Mouse (Mus musculus) 416B (cell line): ENCODE results near the gene Vwa5b1.
A peak's percentile ranks its signal among the peaks of the same experiment; 100 is the strongest.

Experiments used
- DNase-seq: peaks from one replicate; pipeline ENCODE4 v3.0.0; 2011; ENCODE audit warnings: low read depth

Gene Vwa5b1

DNA sequence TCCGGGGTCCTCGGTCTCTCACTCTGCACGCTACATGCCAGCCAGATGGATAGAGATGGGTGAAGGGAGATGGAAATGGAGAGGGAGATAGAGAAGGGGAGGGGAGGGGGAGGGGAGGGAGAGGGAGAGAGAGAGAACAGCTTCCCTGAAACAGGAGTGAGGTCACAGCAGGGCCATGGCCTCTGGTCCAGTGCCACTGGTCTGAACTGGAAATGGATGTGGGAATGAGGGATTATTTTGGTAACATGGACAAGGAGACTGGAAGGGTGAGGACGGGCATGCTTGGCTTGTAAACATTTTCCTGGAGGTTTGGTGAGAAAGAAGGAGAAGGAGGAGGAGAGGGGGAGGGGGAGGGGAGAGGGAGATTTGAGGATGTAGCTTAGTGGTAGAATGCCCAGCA is 59.0 kb downstream of the Vwa5b1 start:
- no peak for DNase-seq

DNA sequence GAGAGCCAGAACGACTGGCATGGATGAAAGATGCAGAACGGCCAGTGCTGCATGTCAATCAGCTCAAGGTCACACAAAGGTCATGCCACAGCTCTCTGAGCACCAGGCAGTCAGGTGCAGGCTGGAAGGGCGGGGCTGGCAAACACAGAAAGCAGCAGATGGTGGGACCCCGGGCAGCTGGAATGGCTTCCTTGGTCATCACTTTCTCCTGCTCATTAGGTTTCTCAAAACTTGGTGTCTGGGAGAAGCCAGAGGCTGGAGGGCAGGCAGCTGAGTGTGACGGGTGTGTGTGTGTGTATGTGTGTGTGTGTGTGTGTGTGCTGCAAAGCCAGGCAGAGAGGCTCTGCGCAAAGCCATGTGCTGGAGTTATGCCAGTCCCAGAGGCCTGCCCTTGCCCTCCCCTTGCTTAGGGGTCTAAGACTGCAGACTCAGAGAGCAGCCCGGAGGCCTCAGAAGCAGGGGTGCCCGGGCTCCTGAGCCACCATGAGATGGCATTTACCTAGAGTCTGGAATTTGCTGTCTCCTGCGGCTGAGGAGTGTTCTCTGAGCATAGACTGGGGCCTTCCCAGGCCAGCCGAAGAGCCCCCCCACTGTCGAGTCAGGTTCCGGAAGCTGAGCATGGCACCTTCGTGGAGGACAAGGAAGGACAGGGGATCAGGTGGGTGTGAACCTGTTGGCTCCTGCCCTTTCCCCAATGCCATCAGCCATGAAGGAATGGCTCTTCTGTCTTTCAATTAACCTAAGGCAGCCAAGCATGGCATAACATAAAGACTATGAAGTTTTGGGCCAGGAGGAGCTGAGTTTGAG is 60.7 kb downstream of the Vwa5b1 start:
- no peak for DNase-seq

DNA sequence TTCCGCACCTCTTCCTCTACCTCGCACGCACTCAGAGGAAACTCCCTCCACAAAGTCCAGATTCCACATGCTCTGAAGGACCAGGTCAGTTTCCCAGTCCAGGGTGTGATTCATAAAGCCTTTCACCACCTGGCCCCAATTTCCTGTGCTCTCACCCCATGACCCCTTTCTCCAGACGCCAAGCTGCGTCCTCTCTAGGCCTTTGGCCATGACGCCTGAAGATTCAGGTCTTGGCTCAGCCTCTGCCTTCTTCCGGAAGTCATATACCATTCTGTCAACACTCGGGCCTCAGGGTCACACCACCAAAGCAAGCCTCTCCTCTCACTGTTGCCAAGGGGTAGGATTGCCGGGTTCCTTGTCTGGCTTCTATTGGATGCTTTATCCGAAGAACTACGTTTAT is 65.8 kb downstream of the Vwa5b1 start:
- peak; percentile 5 for DNase-seq

DNA sequence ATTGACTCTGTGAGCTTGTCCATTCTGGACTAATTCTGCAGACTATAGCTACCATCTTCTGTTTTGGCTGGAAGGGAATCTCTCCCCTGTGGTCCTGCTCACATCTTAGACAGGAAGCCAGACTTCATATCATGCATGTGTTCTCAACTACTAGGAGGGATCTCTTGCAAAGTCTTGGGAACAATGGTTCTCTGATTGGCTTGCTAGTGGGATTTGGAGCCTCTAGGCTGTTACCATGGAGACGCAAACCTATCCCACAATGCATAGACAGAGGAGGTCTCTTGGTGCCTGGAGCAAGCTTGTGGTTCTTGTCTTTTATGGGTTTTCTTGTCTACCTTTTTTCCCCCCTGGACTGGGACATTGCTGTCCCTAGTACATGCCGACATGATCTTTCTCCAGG is 67.4 kb downstream of the Vwa5b1 start:
- DNase-seq: no peak

DNA sequence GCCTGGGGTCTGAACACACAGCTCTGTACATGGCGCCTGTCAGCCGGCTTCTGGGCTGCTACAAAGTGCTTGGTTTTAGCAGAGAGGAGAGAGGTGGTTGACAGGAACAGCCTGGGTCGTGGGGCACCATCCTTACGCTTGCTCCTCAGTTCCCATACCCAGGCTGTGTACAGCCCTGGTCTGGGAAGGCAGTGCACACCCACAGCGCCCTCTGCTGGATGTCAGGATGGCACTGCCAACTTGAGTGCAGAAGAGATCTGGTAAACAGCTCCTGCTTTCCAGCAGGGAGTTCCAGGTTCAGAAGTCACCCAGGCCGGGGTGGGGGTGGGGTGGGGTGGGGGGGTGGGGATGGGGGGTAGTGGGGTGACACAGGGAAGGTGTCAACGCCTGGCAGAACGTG is 73.7 kb downstream of the Vwa5b1 start:
- DNase-seq: peak; percentile 63

DNA sequence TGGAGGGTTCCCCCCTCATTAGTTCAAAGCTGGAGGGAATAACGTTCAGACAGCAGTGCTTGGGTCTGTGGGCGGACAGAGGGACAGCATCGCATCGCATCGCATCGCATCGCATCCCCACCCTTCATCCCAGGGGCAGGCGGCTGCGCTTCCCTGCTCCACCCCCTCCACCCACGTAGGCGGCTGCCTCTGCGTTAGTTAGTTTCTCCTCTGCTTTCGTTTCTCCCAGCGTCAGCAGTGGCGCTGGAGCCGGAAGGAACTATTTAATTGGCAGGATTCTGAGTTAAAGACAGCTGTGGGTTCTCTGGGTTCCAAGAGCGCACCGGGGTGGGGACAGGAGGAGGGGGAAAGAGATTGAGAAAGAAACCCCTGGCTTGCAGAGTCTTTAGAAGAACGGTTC is 80.2 kb downstream of the Vwa5b1 start:
- no peak for DNase-seq

DNA sequence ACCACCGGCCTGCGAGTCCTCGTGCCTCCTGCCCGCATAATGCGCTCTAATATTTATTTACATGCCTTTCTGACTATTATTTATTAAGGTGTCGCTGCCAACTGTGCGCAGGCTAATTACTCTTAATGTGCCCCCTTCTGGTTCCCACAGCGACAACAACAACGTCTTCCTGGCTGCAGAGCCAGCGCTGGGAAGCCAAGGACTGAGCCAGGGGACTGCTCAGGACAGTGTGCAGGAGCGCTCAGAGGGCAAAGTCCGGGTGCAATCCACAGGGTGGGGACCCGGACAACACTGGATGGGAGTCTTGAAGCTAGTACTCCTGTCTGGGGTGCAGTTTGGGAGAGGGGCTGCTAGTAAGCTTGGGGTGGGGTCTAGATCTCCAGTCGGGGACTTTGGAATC is 80.8 kb downstream of the Vwa5b1 start:
- DNase-seq: no peak

DNA sequence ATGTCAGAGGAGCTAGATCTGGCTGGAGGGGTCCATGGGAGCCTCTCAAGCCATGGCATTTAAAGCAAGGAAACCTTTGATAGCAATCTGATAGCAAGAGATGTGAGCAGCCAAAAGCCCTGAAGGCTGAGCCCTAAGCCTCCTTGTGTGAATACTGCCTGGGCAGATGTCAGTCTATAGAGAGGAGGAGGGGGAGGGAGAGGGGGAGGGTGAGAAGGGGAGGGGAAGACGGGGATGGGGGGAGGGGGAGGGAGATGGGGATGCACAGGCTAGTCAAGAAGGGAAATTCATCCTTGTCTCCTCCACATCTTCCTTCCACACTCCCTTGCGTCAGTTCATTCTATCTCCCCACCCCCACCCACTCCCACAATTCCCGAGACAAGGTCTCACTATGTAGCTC is 81.4 kb downstream of the Vwa5b1 start:
- DNase-seq: no peak

DNA sequence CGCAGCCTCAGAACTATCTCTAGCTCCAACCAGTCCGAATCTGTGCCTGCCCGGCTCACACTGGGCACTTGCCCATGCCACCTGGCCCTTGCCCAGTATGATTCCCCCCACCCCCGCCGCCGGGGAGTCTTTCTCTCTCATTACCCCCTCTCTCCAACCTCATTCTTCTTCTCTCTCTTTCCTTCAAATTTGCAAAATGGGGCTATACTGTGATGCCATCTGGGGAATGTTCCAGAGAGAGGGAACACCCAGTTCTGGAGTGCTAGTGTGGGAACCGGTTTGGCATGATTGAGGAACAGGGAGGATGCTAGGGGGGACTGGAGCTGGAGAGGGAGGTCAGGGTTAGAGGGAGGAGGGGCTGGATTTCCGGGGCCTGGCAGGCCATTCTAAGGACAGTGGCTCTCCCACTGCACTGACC is 82.2 kb downstream of the Vwa5b1 start:
- DNase-seq: no peak

DNA sequence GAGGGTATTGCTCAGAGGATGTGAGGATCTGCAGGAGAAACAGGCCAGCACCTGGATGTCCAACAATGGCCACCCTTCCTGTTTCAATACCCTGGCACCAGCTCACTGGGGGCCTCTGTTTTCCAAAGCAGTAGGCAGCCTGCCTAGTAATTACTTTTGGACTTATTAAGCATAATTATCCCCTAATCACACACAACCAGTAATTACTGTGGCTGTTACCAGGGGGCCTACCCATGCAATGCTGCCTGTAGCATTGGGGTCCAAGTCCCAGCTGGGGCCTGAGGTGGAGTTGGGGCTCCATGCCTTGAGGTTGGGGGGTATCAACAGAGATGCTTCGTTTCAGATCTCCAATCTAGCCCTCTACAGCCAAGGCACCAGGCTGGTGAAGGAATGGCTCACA is 82.6 kb downstream of the Vwa5b1 start:
- no peak for DNase-seq

DNA sequence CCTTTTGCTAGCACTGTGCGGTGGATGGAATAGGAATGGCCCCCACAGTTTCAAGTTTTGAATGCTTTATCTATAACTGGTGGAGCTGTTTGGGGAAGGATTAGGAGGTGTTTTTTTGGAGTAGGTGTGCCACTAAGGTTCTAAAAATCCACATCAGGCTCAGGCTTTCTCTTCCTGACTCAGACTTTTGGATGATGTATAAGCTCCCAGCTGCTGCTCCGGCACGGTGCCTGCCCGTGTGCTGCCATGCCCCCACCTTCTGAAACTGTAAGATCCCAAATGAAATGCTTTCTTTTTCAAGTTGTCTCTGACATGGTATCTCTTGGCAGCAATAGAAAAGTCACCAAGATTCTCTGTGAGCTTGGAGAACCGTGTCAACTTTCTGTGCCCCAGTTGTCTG is 84.1 kb downstream of the Vwa5b1 start:
- DNase-seq: no peak

DNA sequence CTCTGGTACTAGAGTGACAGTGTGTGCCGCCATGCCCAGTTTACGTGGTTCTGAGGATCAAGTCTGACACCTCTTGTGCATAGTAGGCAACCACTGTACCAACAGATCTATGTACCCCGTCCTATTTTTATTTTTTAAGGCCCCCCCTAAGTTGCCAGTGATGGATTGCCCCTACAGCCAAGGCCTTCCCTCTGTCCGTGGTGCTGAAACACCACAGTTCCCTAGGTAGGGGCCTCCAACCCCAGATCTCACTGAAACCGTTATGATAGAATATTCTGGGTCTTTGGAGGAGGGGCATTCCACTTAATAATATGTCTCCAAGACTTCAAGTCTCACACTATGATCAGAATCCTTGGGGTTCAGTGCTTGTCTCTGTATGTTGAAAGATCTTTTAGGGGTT is 85.1 kb downstream of the Vwa5b1 start:
- DNase-seq: peak; percentile 17

DNA sequence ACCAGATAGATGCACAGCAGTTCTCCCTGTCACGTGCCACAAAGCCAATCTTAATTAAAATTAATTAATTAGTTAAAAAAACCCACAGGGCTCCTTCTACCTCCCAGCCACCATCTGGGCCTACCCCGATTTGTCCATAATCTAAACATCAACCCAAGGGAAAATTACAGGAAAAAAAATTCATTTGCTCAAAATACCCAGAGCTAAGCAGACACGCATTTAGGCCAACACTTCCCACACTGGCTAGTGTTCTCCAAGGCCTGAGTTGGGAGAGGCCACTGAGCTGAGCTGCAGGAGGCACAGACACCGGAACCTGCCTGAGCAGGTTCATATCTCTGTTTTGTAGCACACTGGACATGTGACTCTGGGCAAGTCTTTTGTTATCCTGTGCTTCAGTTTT is 86.7 kb downstream of the Vwa5b1 start:
- no peak for DNase-seq

DNA sequence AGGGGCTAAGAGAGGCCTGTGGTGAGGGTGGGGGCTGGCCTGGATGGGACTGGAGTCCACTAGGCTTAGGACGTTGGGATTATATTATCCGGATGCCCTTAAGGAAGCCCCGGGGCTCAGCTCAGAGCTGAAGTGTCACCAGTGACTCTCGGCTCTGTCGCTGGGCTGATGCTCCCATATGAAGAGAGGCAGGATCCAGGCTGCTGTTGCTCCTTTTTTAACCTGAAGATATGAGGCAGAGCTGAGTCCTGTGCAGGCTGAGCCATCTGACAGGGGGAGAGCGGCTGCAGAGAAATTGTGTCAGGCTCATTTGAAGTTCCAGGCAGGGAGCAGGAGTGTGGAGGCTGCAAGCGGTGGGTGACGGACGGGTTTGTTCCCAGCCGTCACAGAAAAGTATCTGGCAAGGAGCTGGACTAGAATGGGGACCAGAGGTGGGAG is 87.5 kb downstream of the Vwa5b1 start:
- DNase-seq: no peak

DNA sequence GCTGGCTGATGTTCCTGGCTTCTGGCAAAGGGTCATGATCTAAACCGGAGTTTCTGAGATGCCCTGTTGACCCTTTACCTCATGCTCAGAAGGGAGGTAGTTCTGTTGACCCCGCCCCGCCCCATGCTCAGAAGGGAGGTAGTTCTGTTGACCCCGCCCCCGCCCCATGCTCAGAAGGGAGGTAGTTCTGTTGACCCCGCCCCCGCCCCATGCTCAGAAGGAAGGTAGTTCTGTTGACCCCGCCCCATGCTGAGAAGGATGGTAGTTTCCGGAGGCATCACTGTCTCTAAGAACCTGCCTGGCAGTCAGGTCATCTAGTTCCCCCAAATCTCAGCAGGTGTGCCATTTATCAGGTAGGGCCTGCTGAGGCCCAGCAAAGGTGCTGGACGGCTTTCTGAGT is 88.1 kb downstream of the Vwa5b1 start:
- no peak for DNase-seq

DNA sequence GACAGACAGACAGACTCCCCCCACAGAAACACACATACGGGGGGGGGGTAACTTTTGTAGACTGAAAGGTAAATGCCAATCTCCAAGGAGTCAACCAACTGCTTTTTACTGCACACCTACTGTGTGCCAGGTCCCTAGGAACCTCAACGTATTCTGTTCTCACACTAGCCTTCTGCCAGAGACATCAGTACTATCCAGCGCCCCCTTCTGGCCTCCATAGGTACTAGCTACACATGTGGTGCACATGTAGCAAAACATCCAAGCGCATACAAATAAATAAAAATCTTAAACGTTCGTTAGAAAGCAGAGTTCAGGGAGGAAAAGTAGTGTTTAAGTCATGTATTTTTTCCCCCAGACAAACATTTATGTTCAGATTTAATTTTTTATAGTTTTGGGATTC is 88.6 kb downstream of the Vwa5b1 start:
- DNase-seq: peak; percentile 39

DNA sequence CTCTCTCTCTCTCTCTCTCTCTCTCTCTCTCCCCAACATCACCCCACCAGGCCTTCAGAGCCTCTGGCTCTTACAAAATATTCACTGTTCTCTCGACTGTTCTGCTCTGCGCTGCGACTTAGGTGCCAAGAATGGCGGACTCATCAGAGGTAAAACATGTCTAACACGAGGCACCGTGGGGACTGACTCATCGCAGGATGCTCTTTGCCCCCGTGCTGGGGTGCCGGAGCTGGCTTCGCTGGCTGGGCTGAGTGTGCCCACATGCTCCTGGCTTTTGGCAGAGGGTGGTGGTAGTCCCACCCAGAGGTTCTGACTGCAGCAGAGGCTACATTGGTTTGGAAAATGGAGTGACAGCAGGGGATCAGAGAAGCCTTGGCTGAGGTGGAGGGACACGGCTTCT is 89.4 kb downstream of the Vwa5b1 start:
- no peak for DNase-seq

DNA sequence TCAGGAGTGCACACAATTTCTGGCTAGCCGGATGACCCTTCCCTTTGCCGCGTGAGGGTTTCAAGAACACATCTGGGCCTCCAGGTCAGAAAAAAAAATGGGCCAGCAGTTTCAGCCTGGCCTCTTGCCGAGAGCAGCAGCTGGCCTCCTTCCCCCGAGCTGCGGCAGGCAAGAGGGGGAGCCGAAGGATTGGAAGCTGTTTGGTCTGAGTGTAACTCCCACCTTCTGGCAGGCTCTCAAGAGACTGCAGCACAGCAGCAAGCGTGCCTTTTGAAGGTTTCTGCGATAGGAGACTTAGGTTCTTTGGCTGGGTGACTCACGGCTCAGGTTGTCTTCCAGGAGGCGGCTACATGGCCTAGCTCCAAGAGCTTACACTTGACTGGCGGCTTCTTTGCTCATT is 92.5 kb downstream of the Vwa5b1 start:
- DNase-seq: no peak

DNA sequence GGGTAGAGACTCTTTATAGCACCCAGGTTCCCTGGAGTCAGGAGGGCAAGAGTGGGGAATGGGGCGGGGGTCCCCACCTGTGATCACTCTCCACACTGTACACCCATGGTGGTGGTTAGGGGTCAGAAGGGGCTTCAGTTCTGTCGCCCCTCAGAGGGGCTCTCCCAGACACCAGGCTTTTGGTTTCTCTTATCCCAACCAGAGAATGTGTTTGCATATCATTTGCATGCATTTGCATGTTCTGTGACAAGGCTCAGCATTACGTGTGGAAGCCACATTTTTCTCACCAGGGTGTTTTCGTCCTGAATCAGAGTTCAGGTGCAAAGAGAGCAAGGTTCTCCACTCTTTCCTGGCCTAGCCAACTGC is 97.6 kb downstream of the Vwa5b1 start:
- no peak for DNase-seq

DNA sequence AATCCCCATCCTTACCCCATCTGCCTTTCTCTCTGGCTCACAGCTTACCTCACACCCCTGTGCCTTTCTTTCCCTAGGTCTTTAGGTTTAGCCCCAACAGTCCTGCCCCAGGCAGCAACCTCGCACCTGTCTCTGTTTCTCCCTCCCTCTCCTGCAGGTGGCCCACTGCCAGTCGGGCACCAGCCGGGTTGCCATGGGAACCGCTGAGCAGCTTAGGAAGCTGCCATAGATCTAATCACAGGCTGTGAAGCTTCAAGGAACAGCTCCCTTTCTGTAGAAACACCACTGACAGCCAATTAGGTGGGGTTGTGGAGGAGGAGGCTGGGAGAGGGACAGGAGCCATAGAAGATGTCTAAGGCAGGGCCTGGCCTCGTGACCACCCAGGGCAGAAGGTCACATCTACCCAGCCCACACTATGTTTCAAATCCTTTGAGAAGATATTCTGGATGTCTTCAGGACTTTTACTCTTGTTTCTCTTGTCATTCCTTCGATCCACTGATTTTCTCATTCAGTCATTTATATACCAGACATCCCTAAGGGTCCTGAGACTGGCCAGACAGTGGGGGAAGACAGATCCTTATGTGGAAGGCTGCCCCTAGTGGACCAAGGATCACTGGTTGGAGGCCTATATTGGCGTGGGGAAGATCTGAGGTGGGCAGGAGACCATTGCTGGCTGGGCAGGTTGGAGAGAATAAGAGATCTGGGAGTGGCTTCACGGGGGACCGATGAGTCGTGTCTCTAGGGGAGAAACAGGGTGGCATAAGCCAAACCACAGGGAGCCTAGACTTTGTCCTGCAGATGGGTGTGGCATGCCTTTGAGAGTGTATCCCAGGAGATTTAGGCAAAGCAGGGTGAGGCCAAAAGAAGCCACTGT is 98.2 kb downstream of the Vwa5b1 start:
- DNase-seq: no peak

DNA sequence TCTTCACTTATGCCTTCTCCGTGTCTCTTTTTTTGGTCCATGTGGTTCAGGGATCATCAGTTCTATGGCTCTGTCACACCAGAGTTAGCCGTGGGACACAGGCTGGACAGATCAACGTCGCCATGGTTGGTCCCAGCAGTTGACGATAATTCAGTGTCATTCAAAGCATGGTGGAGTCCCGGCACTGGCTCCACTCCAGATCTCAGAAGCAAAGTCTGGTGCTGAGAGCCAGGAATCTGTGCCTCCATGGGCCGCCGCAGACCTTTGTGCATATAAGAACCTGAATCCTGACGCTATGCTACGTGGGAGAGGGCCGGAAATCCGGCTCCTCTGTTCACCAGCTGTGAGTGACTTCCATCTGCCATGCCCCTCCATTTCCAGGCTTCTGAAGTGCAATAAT is 100.1 kb downstream of the Vwa5b1 start:
- DNase-seq: no peak

DNA sequence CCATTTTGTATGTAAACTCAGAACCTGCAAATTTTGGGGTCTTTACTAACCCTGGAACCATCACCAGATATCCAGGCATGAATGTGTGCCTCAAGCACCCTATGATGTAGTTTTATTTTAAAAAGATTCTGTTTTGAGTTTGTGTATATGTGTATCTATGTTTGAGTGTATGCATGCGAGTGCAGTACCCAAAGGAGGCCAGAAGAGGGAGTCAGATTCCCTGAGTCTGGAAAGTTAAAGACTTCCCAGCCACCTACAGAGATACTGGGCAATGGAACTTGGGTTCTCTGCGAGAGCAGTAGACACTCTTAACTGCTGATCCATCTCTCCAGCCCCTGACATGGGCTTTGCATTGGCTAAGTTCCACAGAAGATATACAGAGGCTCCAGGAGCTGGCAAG is 101.8 kb downstream of the Vwa5b1 start:
- no peak for DNase-seq

DNA sequence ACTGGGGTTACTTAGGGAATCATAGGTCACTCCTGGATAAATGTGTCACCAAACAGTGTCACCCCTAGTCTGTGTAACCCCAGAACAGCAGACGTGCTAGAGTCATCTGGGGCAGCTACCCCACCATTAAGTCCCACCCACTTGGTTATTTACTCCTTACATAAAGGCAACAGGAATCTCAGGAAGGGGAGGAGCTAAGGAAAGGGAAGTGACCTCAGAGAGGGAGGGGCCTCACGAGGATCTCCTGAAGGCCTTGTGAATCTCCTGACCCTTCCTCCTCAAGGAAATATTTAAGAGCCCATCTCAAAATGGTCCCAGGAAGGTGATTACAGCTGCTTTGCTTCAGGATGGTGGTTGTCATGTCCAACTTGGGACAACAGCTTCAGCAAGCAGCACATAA is 103.9 kb downstream of the Vwa5b1 start:
- DNase-seq: peak; percentile 3

DNA sequence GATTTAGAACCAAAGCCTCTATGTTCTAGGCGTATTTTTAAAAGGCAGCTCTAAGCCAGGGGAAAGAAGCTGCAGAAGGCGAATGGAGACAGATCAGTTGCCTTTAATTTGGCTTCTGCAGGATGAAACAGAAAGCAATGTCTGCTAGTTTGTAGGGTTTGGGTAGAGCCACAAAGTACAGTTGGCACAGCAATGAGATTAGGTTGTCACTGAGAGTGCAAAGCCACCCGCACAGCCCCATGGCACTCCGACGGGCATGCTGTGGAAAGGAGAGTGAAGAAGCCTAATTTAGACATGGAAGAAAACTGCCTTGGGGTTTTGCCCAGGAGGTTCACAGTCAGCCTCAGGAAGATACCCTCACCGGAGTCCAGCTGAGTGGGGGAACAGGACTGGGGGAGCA is 105.7 kb downstream of the Vwa5b1 start:
- DNase-seq: no peak
